17 mouse cellular contexts compared by ENCODE assay signal in genomic region chr13:48493183-48493582, GRCm38 (mm10). TPM values are rescaled to one million over a fixed set of nuclear protein-coding genes. Genes with fewer than 3 reads are reported as not detected.
DNase-seq lines count a peak whose midpoint lies in the region; ATAC-seq and TF ChIP-seq lines count a peak whose summit lies in the region.
"Had no signal": no experiment of that assay in that cellular context is flagged by ENCODE, and none has a peak within 500 bp of the region (broad histone marks: within the 10 kb centered on the region; RNA-seq: fewer than 3 reads in every experiment).

No protein-coding gene starts in this region.

- 25% methylated on average over 4 of the region's 5 CpGs for WGBS in heart, embryonic 12.5 days

- no peak for ATAC-seq in heart, embryonic 12.5 days (ENCODE audit: insufficient number of reproducible peaks, low FRiP score)
- ATAC-seq: hindbrain, embryonic 16.5 days had no signal

- H3K27ac ChIP-seq in gastrocnemius, adult 2 months = peak overlapping the region; percentile 79
- H3K27ac ChIP-seq in testis, adult 2 months (ENCODE audit: control insufficient read depth, insufficient read depth, low read depth, low read length) = no peak overlapping the region
- peak overlapping the region; percentile 72 for H3K27ac ChIP-seq in heart, embryonic 12.5 days (ENCODE audit: poor library complexity, severe bottlenecking)
- H3K27ac ChIP-seq: kidney, postnatal 0 days; macrophage; neural tube, embryonic 12.5 days had no signal

- no peak for DNase-seq in gastrocnemius, adult 2 months
- DNase-seq in gastrocnemius, postnatal 4 days (ENCODE audit: low spot score in 2 of 2) = no peak
- DNase-seq in testis, postnatal 14 days (ENCODE audit: low spot score) = no peak
- DNase-seq in telencephalon, adult 2 months (ENCODE audit: low read depth, low spot score) = peak; percentile 60
- DNase-seq in liver = no peak
- DNase-seq in cerebellum, postnatal 4 days (ENCODE audit: low spot score in 2 of 2) = no peak
- DNase-seq: adrenal gland, postnatal 14 days; layer of hippocampus, adult 9-11 months; midbrain, embryonic 14.5 days; right cerebral cortex, postnatal 25 days had no signal

- H3K36me3 ChIP-seq in testis, adult 2 months (ENCODE audit: control insufficient read depth, insufficient read depth, low read length) = no peaks in the 10 kb centered on the region
- H3K36me3 ChIP-seq in heart, embryonic 12.5 days = peaks cover 42% of the 10 kb centered on the region

- TF ChIP-seq POLR2A in testis, adult 2 months (IDR thresholded peaks at IDR 0.05; ENCODE audit: control insufficient read depth, low read depth, low read length) = no peak

- H3K9me3 ChIP-seq in heart, embryonic 12.5 days (replicated peaks) = peaks cover 8% of the 10 kb centered on the region; the same call in 1 of the 2 replicates
- H3K9me3 ChIP-seq: neural tube, embryonic 12.5 days had no signal

- no peak for TF ChIP-seq CTCF in gastrocnemius, adult 2 months (IDR thresholded peaks at IDR 0.05)
- TF ChIP-seq CTCF in testis, adult 2 months (IDR thresholded peaks at IDR 0.05; ENCODE audit: control insufficient read depth, insufficient read depth, insufficient replicate concordance, low read depth, low read length) = no peak

- intact Hi-C loops in gastrocnemius, adult 2 months (cut with DNase I) = no loop called here

- H3K9ac ChIP-seq in heart, embryonic 12.5 days = no peak overlapping the region
- H3K9ac ChIP-seq: neural tube, embryonic 12.5 days had no signal

- 0 out of 2 replicates have a peak, but pooled peaks cover 2% of the 10 kb centered on the region for H3K4me1 ChIP-seq in testis, adult 2 months (ENCODE audit: control insufficient read depth, insufficient read depth, low read length)
- peaks cover 24% of the 10 kb centered on the region for H3K4me1 ChIP-seq in heart, embryonic 12.5 days (replicated peaks)

- no peaks in the 10 kb centered on the region for H3K27me3 ChIP-seq in testis, adult 2 months (ENCODE audit: control insufficient read depth, insufficient read depth, low read length)
- no peaks in the 10 kb centered on the region for H3K27me3 ChIP-seq in heart, embryonic 12.5 days (replicated peaks)
- H3K27me3 ChIP-seq: CH12.LX; neural tube, embryonic 12.5 days had no signal

- 0 out of 2 replicates have a peak overlapping the region, but pooled peaks have one; percentile 20 for H3K4me2 ChIP-seq in heart, embryonic 12.5 days
- H3K4me2 ChIP-seq: neural tube, embryonic 12.5 days had no signal

- no peak overlapping the region for H3K4me3 ChIP-seq in gastrocnemius, adult 2 months
- H3K4me3 ChIP-seq in testis, adult 2 months (ENCODE audit: control insufficient read depth, low read depth, low read length) = peak overlapping the region; percentile 77; the same call in 1 of the 2 replicates
- H3K4me3 ChIP-seq in heart, embryonic 12.5 days = no peak overlapping the region
- H3K4me3 ChIP-seq: neural tube, embryonic 12.5 days had no signal

RNA-seq across cellular contexts. Expression of gene Zfp169, which starts 20.1 kb away (rescaled TPM):
- 1 to 10 TPM; 3.6 to 3.7 TPM for total RNA-seq in gastrocnemius, adult 2 months (2021)
- 1 to 10 TPM; 5.8 to 7.7 TPM for total RNA-seq in gastrocnemius, postnatal 4 days (2021)
- 11.5 and 12.1 TPM in 2 replicates for polyA plus RNA-seq in testis, adult 2 months (2012; rRNA removed)
- 3.8 and 4.1 TPM in 2 replicates for polyA plus RNA-seq in heart, embryonic 12.5 days (2016; fragmentation: Nextera tagmentation; extraction: Ambion mirVana)

RNA-seq across cellular contexts. Expression of gene A830005F24Rik, which starts 20.2 kb away (rescaled TPM):
- under 1 TPM in 1 of 2 experiments, not detected in 1; 0.31 TPM for total RNA-seq in gastrocnemius, adult 2 months (2021)
- not detected for total RNA-seq in gastrocnemius, postnatal 4 days (2021)
- 0.15 TPM in 1 of 2 replicates, not detected in the other for polyA plus RNA-seq in testis, adult 2 months (2012; rRNA removed)
- 0.75 and 0.76 TPM in 2 replicates for polyA plus RNA-seq in heart, embryonic 12.5 days (2016; fragmentation: Nextera tagmentation; extraction: Ambion mirVana)
- total RNA-seq: adrenal gland, postnatal 14 days had no signal
- polyA plus RNA-seq: macrophage had no signal
